Mouse (Mus musculus) midbrain, embryonic 14.5 days (tissue): ENCODE data around the gene Ankrd24. TPM values are rescaled to one million over a fixed set of nuclear protein-coding genes. Genes with fewer than 3 reads are reported as not detected.

ENCODE experiments used
- polyA plus RNA-seq: library from polyadenylated mRNA; unstranded; fragments of >200 nt; fragmentation: Nextera tagmentation; extraction: Ambion mirVana; gene quantifications from 2 replicates; pipeline ENCODE4 v1.2.1, GENCODE M21; 2014

Gene Ankrd24
- polyA plus RNA-seq, 1 experiment from 2014 or later = 8.9 TPM

Other genes starting within 250 kb of the Ankrd24 start
- gene Dohh, start 244.1 kb upstream of the Ankrd24 start, polyA plus RNA-seq = 59.5 and 79.6 TPM in 2 replicates
- 4.5 and 8.2 TPM in 2 replicates for gene Gm48551, start 244.1 kb upstream of the Ankrd24 start, polyA plus RNA-seq
- 1.3 and 2.9 TPM in 2 replicates for gene Gm48552, start 239.5 kb upstream of the Ankrd24 start, polyA plus RNA-seq
- 1.0 and 1.2 TPM in 2 replicates for gene Smim24, start 235.5 kb upstream of the Ankrd24 start, polyA plus RNA-seq
- gene Nfic, start 172.9 kb upstream of the Ankrd24 start, polyA plus RNA-seq = 11.2 and 13.7 TPM in 2 replicates
- gene Celf5, start 145.8 kb upstream of the Ankrd24 start, polyA plus RNA-seq = 61.3 and 117 TPM in 2 replicates
- 51.6 and 51.8 TPM in 2 replicates for gene Ncln, start 132.1 kb upstream of the Ankrd24 start, polyA plus RNA-seq
- 0.34 and 0.47 TPM in 2 replicates for gene S1pr4, start 128.4 kb upstream of the Ankrd24 start, polyA plus RNA-seq
- 0.69 and 0.88 TPM in 2 replicates for gene Gna15, start 104.3 kb upstream of the Ankrd24 start, polyA plus RNA-seq
- gene Gna11, start 83.3 kb upstream of the Ankrd24 start, polyA plus RNA-seq = 86.7 and 102 TPM in 2 replicates
- 485 and 707 TPM in 2 replicates for gene Aes, start 69.1 kb upstream of the Ankrd24 start, polyA plus RNA-seq
- 20.4 and 25.7 TPM in 2 replicates for gene Tle2, start 54.0 kb upstream of the Ankrd24 start, polyA plus RNA-seq
- 3.2 and 3.5 TPM in 2 replicates for gene Tle6, start 27.5 kb upstream of the Ankrd24 start, polyA plus RNA-seq
- gene BC025920, start 22.3 kb upstream of the Ankrd24 start, polyA plus RNA-seq = 0.74 and 1.1 TPM in 2 replicates
- 47.7 and 58.1 TPM in 2 replicates for gene Sirt6, start 743 bp upstream of the Ankrd24 start, polyA plus RNA-seq
- 7.8 and 8.2 TPM in 2 replicates for gene Gm10778, start 20.5 kb downstream of the Ankrd24 start, polyA plus RNA-seq
- 18.6 and 22.2 TPM in 2 replicates for gene Zfp433, start 76.3 kb downstream of the Ankrd24 start, polyA plus RNA-seq
- gene Gm3055, start 142.6 kb downstream of the Ankrd24 start, polyA plus RNA-seq = 25.5 and 27.7 TPM in 2 replicates
- gene Gm4767, start 183.6 kb downstream of the Ankrd24 start, polyA plus RNA-seq = 4.3 TPM in 2 replicates
- 13.8 and 16.2 TPM in 2 replicates for gene Gm32687, start 235.4 kb downstream of the Ankrd24 start, polyA plus RNA-seq